Mouse (Mus musculus): ENCODE results near the gene Gm10382.

Gene Gm10382

GRCm38 (mm10) chr5:125402991-125403390, 13.9 kb downstream of the Gm10382 start:
- ChIA-PET CTCF (no interaction called here), POLR2A (interaction anchor here (0.8 to 3.2 kb wide), 13 partner anchors 8 to 58 kb away, joined by 3 to 64 read pairs (median 5); partner anchors contain the start of genes Ubc (in 3 of the 4) and Gm10382 (in 2 of the 4))

DNA sequence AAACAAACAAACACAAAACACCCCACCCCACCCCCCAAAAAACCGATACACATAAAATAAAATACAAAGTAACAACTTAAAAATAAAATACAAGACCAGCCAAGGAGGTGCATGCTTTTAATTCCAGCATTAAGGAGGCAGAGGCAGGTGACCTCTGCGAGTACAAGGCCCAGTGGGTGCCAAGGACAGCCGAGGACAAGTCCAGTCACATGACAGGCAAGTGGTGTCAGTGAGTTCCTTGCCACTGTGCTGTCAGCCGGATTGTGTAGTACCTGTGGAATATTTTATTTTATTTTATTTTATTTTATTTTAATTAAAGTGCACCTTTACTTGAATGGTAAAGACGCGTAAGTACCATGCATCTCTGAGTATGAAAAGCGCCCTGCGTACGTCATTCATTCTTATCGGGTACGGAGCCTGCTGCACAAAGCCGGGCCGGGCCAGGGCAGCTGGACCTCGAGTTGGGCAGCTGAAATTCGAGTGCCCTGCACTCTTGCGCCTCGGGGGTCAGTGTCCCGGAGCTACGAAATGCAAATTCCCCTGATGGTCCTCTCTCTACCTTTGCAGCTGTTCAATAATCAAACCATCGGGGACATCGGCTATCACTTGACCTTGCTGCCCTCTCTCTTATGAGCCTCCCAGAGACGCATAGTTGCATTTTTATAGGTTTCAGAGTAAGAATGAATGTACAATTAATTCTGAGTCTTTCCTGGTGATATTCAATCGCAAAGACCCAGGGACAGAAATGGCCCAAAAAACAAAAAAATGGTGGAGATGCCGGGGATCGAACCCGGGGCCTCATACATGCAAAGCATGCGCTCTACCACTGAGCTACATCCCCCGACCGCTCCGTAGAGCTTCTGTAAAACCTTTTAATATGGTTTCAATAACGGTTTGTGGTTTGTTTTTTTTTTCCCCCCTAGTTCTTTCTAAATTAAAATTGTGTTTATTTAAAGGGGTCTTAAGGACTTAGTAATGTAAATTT, 14.7 kb downstream of the Gm10382 start:
- ChIA-PET POLR2A (interaction anchor here (0.6 to 5.0 kb wide), 23 partner anchors 10 to 1312 kb away, joined by 3 to 295 read pairs (median 6); partner anchors contain the start of genes Gm10382 (in 3 of the 4), Ubc (in 3 of the 4) and Bri3bp (in 1 of the 4)), CTCF (interaction anchor here in 1 of 4 experiments (0.6 kb wide), 1 partner anchor 8 kb away, joined by 3 read pairs; no protein-coding TSS in a partner anchor)

DNA sequence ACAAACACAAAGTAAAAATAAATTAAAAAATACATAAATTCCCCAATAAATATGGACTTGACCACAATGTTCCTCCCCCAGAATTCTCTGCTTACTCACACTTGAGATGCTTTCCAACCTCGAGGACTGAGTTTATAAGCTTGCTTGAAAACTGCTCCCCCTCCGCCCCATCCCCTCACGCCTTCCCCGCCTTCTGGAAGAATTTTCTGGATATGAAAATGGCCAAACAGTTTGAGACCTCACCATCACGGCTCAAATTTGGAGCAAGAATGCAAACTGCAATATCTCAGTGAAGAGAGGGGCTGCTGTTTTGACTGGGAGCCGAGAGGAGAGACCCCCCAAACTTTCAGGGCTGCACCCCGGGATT, 15.4 kb downstream of the Gm10382 start:
- ChIA-PET POLR2A (interaction anchor here in 3 of 4 experiments (0.6 to 5.0 kb wide), 25 partner anchors 11 to 793 kb away, joined by 3 to 295 read pairs (median 9); partner anchors contain the start of genes Gm10382 (in 3 of the 3), Ubc (in 3 of the 3), Bri3bp (in 1 of the 3) and Dhx37 (in 1 of the 3)), CTCF (no interaction called here)

DNA sequence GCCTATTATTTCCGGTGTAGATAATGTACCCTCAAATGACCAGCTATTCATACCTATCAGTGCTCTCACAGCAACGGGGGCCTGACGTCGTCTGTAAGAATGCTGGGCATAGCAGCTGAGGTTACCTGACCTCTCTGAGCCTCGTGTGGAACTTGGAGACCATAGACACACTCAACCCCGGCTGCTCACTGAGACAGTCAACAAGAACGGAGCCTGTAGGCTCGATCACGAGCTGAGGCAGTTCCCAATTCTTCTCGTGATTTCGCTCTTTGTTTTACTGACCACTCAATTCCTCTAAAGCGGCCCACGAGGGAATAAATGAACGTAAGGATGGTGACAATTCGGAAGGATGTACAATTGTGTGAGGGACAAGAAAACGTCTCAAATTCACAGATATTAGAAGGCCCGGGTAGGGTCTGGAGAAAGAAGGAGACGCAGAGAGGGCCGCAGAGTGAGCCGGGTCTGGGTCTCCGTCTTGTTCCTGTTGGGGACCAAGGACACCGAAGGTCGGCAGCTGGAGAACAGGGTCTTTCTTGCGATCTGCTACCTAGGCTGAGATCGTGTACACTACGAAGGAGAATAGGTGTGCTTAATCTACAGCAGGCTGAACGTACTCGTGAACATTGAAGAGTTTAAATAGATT, 15.9 kb downstream of the Gm10382 start:
- ChIA-PET CTCF (interaction anchor here in 3 of 4 experiments (0.5 to 1.1 kb wide), 3 partner anchors 84 to 292 kb away, joined by 4 to 6 read pairs (median 6); no protein-coding TSS in a partner anchor), POLR2A (interaction anchor here (0.6 to 5.0 kb wide), 36 partner anchors 10 to 120 kb away, joined by 3 to 295 read pairs (median 6); partner anchors contain the start of genes Gm10382 (in 4 of the 4), Ubc (in 4 of the 4), Dhx37 (in 2 of the 4) and Aacs (in 1 of the 4))

DNA sequence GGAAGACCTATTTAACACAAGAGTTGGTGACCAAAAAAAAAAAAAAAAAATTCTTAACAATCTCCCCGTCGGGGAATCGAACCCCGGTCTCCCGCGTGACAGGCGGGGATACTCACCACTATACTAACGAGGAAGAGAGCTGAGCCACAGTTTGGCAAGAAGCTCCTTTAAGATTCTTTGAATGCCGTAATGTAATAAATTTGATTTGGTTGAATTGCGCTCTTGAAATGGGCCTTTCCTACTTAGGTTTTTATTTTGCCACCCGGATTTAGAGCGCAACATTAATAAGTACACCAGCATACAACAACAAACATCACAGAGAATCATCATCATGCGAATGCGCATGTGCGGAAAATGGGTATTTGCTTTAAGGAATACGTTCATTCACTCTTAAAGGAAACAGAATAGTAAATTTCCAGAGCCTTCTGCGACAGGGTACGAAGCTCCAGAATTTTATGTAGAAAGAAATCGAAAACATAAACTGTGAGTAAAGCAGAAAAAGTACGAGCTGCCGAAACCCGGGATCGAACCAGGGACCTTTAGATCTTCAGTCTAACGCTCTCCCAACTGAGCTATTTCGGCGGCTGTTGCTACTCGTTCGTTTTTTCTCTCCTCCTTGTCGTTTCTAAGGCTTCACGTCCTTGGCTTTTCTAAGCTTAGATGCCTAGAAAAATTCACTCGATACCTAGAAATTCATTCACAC, 16.6 kb downstream of the Gm10382 start:
- POLR2A ChIA-PET, result interaction anchor here (0.7 to 5.0 kb wide), 41 partner anchors 10 to 119 kb away, joined by 3 to 295 read pairs (median 6); partner anchors contain the start of genes Gm10382 (in 4 of the 4), Ubc (in 4 of the 4), Dhx37 (in 2 of the 4) and Aacs (in 1 of the 4)
- CTCF ChIA-PET, result interaction anchor here (0.5 to 1.3 kb wide), 6 partner anchors 14 to 293 kb away, joined by 3 to 6 read pairs (median 4); no protein-coding TSS in a partner anchor

GRCm38 (mm10) chr5:125406322-125407016, 17.3 kb downstream of the Gm10382 start:
- ChIA-PET POLR2A (interaction anchor here (0.7 to 5.0 kb wide), 33 partner anchors 9 to 117 kb away, joined by 3 to 295 read pairs (median 6); partner anchors contain the start of genes Gm10382 (in 4 of the 4), Ubc (in 4 of the 4), Dhx37 (in 2 of the 4) and Bri3bp (in 1 of the 4)), CTCF (interaction anchor here in 3 of 4 experiments (0.5 to 1.3 kb wide), 5 partner anchors 15 to 273 kb away, joined by 3 to 6 read pairs (median 3); no protein-coding TSS in a partner anchor)

- ChIA-PET CTCF (interaction anchor here in 1 of 4 experiments (0.6 kb wide), 1 partner anchor 35 kb away, joined by 3 read pairs; no protein-coding TSS in a partner anchor), POLR2A (interaction anchor here (0.8 to 5.0 kb wide), 18 partner anchors 13 to 76 kb away, joined by 3 to 295 read pairs (median 21); partner anchors contain the start of genes Gm10382 (in 3 of the 4), Ubc (in 3 of the 4), Bri3bp (in 2 of the 4) and Dhx37 (in 2 of the 4))
Measured at GRCm38 (mm10) chr5:125407020-125407830, 18.1 kb downstream of the Gm10382 start.

- CTCF ChIA-PET, result interaction anchor here in 2 of 4 experiments (0.6 to 1.8 kb wide), 4 partner anchors 13 to 101 kb away, joined by 3 to 5 read pairs (median 3); no protein-coding TSS in a partner anchor
Measured at GRCm38 (mm10) chr5:125407910-125408575, 18.9 kb downstream of the Gm10382 start.

GRCm38 (mm10) chr5:125408842-125409241, 19.7 kb downstream of the Gm10382 start:
- CTCF ChIA-PET, result interaction anchor here in 3 of 4 experiments (0.6 to 1.8 kb wide), 7 partner anchors 13 to 138 kb away, joined by 3 to 5 read pairs (median 3); no protein-coding TSS in a partner anchor
- POLR2A ChIA-PET, result interaction anchor here in 3 of 4 experiments (0.6 to 11.7 kb wide), 20 partner anchors 10 to 224 kb away, joined by 3 to 155 read pairs (median 6); partner anchors contain the start of genes Ubc (in 3 of the 3), Dhx37 (in 2 of the 3), Gm10382 (in 2 of the 3) and Bri3bp (in 1 of the 3)

More at GRCm38 (mm10) chr5:125407910-125408575, 18.9 kb downstream of the Gm10382 start:
- POLR2A ChIA-PET, result interaction anchor here in 3 of 4 experiments (0.6 to 11.7 kb wide), 21 partner anchors 9 to 223 kb away, joined by 3 to 295 read pairs (median 9); partner anchors contain the start of genes Bri3bp (in 2 of the 3), Gm10382 (in 2 of the 3), Ubc (in 2 of the 3) and Dhx37 (in 1 of the 3)

DNA sequence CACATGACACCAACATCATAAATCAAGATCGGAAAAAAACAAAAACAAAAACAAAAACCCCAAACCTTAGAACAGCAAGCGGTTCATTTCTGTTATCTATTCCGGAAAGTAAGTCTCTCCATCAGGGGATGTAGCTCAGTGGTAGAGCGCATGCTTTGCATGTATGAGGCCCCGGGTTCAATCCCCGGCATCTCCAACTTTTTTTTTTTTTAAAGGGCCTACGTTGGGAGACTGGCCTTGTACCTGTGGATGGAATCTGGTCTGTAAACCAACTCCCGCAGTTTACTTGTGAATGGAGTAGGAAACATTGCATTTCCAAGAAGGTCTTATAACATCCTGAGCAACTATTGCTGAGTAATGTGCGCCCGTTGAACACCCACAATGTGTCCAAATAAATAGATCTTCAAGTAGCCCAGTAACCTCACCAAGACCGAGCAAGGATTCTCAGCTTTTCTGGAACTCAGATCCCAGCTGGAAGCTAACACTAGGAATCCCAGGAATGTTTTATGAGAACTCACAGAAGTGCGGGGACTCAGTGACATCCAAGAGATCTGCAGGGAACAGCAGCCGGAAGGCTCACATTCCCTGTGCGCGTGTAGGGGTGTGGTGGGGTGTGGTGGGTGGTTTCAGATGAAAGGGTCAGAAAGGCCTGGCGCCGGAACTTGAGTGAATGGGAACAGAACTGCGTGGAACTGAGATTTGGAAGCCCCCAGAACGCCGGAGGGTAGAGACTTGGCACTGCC, 20.4 kb downstream of the Gm10382 start:
- CTCF ChIA-PET, result interaction anchor here in 3 of 4 experiments (0.6 to 1.8 kb wide), 6 partner anchors 41 to 139 kb away, joined by 3 to 5 read pairs (median 4); no protein-coding TSS in a partner anchor
- POLR2A ChIA-PET, result interaction anchor here (0.6 to 11.7 kb wide), 19 partner anchors 11 to 193 kb away, joined by 3 to 155 read pairs (median 6); partner anchors contain the start of genes Ubc (in 3 of the 4), Bri3bp (in 2 of the 4), Dhx37 (in 2 of the 4) and Gm10382 (in 2 of the 4)

DNA sequence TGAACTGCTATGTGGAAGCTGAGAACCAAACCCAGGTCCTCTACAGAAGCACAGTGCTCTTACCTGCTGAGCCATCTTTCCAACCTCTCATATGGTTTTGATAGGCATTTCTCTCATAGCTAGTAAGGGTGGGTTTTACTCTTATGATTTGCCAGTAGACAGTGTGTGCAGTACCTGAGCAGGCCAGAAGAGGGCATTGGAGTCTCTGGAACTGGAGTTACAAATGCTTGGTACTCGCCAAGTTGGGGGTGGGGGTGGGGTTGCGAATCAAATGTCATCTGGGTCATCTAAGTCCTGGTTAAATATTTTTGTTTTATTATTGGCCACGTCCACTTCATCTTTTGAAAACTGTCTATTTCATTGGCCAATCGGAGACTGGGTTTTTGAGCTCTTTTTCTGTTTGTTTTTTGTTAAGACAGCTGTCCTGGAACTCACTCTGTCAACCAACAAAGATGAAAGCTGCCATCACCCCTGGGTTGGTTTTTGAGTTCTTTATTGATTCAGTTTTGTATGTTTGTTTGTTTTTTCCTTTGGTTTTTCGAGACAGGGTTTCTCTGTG, 22.9 kb downstream of the Gm10382 start:
- CTCF ChIA-PET, result interaction anchor here (0.6 to 2.7 kb wide), 43 partner anchors 8 to 925 kb away, joined by 3 to 20 read pairs (median 4); partner anchors contain the start of genes Bri3bp (in 3 of the 4) and Dhx37 (in 1 of the 4)
- POLR2A ChIA-PET, result interaction anchor here in 3 of 4 experiments (0.6 to 11.7 kb wide), 32 partner anchors 9 to 1150 kb away, joined by 3 to 155 read pairs (median 4); partner anchors contain the start of genes Ubc (in 3 of the 3), Gm10382 (in 2 of the 3), Bri3bp (in 1 of the 3) and Dhx37 (in 1 of the 3)

DNA sequence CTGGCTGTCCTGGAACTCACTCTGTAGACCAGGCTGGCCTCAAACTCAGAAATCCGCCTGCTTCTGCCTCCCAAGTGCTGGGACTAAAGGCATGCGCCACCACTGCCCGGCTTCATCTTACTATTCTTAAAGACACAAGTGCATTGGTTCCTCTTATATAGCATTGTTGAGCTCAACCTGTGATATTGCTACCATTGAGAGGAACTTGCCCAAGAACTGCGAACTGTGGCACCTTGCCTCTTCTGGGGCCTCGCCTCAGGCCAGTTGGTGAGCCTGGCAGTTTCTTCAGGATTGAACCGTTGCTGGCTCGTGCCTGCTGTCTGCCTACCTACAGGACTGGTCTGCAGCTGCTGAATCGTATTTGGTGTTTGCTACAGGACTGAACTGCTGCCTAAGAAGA, 23.4 kb downstream of the Gm10382 start:
- CTCF ChIA-PET, result interaction anchor here (0.6 to 2.7 kb wide), 28 partner anchors 8 to 925 kb away, joined by 3 to 19 read pairs (median 4); partner anchors contain the start of genes Bri3bp (in 2 of the 4) and Dhx37 (in 1 of the 4)
- POLR2A ChIA-PET, result interaction anchor here in 3 of 4 experiments (0.7 to 11.7 kb wide), 25 partner anchors 8 to 172 kb away, joined by 3 to 155 read pairs (median 5); partner anchors contain the start of genes Ubc (in 3 of the 3), Gm10382 (in 2 of the 3), Bri3bp (in 1 of the 3) and Dhx37 (in 1 of the 3)

DNA sequence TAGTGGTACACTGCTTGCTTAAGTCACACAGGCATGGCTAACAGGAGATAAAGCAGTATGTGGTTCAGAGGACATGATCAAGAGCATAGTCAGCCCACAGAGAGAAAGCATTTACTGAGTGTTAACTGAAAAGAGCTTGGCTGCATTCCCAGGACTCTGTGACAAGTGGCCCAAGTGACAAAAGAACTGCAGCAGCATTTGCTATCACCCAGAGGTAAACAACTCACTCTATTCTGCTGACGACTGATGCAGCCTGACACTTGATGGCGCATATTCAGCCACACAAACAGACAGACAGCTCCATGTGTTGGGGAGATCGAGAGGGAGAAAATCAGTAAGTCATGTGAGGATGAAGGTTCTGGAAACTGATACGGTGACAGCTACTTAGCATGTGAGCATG, 24.6 kb downstream of the Gm10382 start:
- POLR2A ChIA-PET, result interaction anchor here in 3 of 4 experiments (0.8 to 11.7 kb wide), 10 partner anchors 8 to 84 kb away, joined by 3 to 155 read pairs (median 16); partner anchors contain the start of genes Bri3bp (in 1 of the 3), Dhx37 (in 1 of the 3), Gm10382 (in 1 of the 3) and Ubc (in 1 of the 3)
- CTCF ChIA-PET, result interaction anchor here in 2 of 4 experiments (0.6 kb wide), 2 partner anchors 75 to 235 kb away, joined by 3 to 5 read pairs; partner anchors contain the start of gene Ncor2 (in 1 of the 2)

Measured in embryonic stem cell, embryonic (primary cell).